Mouse (Mus musculus) brown adipose tissue, adult 24 weeks (tissue): ENCODE results near the gene Gtpbp2. TPM values are rescaled to one million over a fixed set of nuclear protein-coding genes. Genes with fewer than 3 reads are reported as not detected.

Experiments used
- H3K27ac ChIP-seq: fragments of 200-500 bp; replicated peaks from 2 replicates; pipeline ENCODE4 v1.5.1; 2012; ENCODE audit warnings: low read depth, mild to moderate bottlenecking, low read length
- H3K4me1 ChIP-seq: fragments of 200-500 bp; 2 replicates; pipeline ENCODE4 v1.6.1; 2012; ENCODE audit warnings: low read length, mixed read lengths; ENCODE audit not compliant: control insufficient read depth, insufficient read depth, insufficient read length
- H3K4me3 ChIP-seq: fragments of 200-500 bp; 2 replicates; pipeline ENCODE4 v1.5.1; 2012; ENCODE audit warnings: low read depth, mild to moderate bottlenecking, low read length, moderate library complexity; ENCODE audit not compliant: insufficient read depth
- polyA plus RNA-seq: library from polyadenylated mRNA; stranded (reverse); fragments of >200 nt; gene quantifications from 2 replicates; pipeline ENCODE4 v1.2.4, GENCODE M21; 2012; ENCODE audit not compliant: missing spikeins, insufficient read depth, insufficient read length

The Gtpbp2 gene
- polyA plus RNA-seq, 1 experiment, result 19.3 TPM

GRCm38 (mm10) chr17:46132862-46133261, 28.0 kb upstream of the Gtpbp2 start:
- H3K4me3 ChIP-seq, result no peak overlapping the region
- H3K4me1 ChIP-seq, result no peaks in the 10 kb centered on the region
- no peak overlapping the region for H3K27ac ChIP-seq

GRCm38 (mm10) chr17:46138563-46139236, 22.1 kb upstream of the Gtpbp2 start:
- no peak overlapping the region for H3K4me3 ChIP-seq
- no peak overlapping the region for H3K27ac ChIP-seq
- peaks cover 1% of the 10 kb centered on the region; the same call in 1 of the 2 replicates for H3K4me1 ChIP-seq

- Histone ChIP-seq H3K27ac (no peak overlapping the region), H3K4me1 (peaks cover 2% of the 10 kb centered on the region; the same call in 1 of the 2 replicates), H3K4me3 (no peak overlapping the region)
These were observed 21.0 kb upstream of the Gtpbp2 start for GRCm38 (mm10) chr17:46139872-46140271.

GRCm38 (mm10) chr17:46143578-46144423, 17.0 kb upstream of the Gtpbp2 start, which contains the start of gene Rsph9:
Gene Rsph9 (minus strand): TSS chr17:46144216.
- peaks cover 2% of the 10 kb centered on the region; the same call in 1 of the 2 replicates for H3K4me1 ChIP-seq
- peak within 1 kb of the TSS; percentile 38 for H3K4me3 ChIP-seq
- no peak within 1 kb of the TSS for H3K27ac ChIP-seq

- no peaks in the 10 kb centered on the region for H3K4me1 ChIP-seq
- peak within 1 kb of the TSS; percentile 86 for H3K4me3 ChIP-seq
- peak within 1 kb of the TSS; percentile 89 for H3K27ac ChIP-seq
These were observed 7.7 kb upstream of the Gtpbp2 start, which contains the start of gene Mad2l1bp for GRCm38 (mm10) chr17:46152847-46153782. Gene Mad2l1bp (minus strand): TSS chr17:46153553.

- Histone ChIP-seq H3K4me3 (no peak overlapping the region), H3K4me1 (no peaks in the 10 kb centered on the region; the same call in 1 of the 2 replicates), H3K27ac (no peak overlapping the region)
These were observed 6.5 kb upstream of the Gtpbp2 start for GRCm38 (mm10) chr17:46154336-46154735.

- Histone ChIP-seq H3K4me1 (peaks cover 5% of the 10 kb centered on the region; the same call in 1 of the 2 replicates), H3K27ac (no peak overlapping the region), H3K4me3 (no peak overlapping the region)
These were observed 4.2 kb upstream of the Gtpbp2 start for GRCm38 (mm10) chr17:46156680-46157079.

GRCm38 (mm10) chr17:46157131-46157530, 3.7 kb upstream of the Gtpbp2 start:
- Histone ChIP-seq H3K4me3 (no peak overlapping the region), H3K4me1 (peaks cover 10% of the 10 kb centered on the region), H3K27ac (no peak overlapping the region)

GRCm38 (mm10) chr17:46159236-46159635, 1.6 kb upstream of the Gtpbp2 start:
- peaks cover 16% of the 10 kb centered on the region for H3K4me1 ChIP-seq
- H3K27ac ChIP-seq, result no peak overlapping the region
- no peak overlapping the region for H3K4me3 ChIP-seq

- peaks cover 16% of the 10 kb centered on the region for H3K4me1 ChIP-seq
- peak overlapping the region; percentile 99 for H3K27ac ChIP-seq
- H3K4me3 ChIP-seq, result peak overlapping the region; percentile 63
These were observed 656 bp upstream of the Gtpbp2 start for GRCm38 (mm10) chr17:46160090-46160662.

GRCm38 (mm10) chr17:46161179-46161578, 347 bp downstream of the Gtpbp2 start:
- peaks cover 16% of the 10 kb centered on the region for H3K4me1 ChIP-seq
- H3K4me3 ChIP-seq, result peak overlapping the region; percentile 83
- peak overlapping the region; percentile 83 for H3K27ac ChIP-seq

GRCm38 (mm10) chr17:46161710-46162109, 878 bp downstream of the Gtpbp2 start:
- peak overlapping the region; percentile 83 for H3K27ac ChIP-seq
- H3K4me1 ChIP-seq, result peaks cover 16% of the 10 kb centered on the region
- peak overlapping the region; percentile 83 for H3K4me3 ChIP-seq

GRCm38 (mm10) chr17:46162551-46162950, 1.7 kb downstream of the Gtpbp2 start:
- Histone ChIP-seq H3K27ac (peak overlapping the region; percentile 81), H3K4me1 (peaks cover 16% of the 10 kb centered on the region), H3K4me3 (peak overlapping the region; percentile 47)

GRCm38 (mm10) chr17:46162951-46163421, 2.2 kb downstream of the Gtpbp2 start:
- peak overlapping the region; percentile 81 for H3K27ac ChIP-seq
- peaks cover 16% of the 10 kb centered on the region for H3K4me1 ChIP-seq
- H3K4me3 ChIP-seq, result peak overlapping the region; percentile 47
